Comparison of ENCODE assay signal across 12 mouse cellular contexts in genomic region chr1:87879034-87879433, GRCm38 (mm10). TPM values are rescaled to one million over a fixed set of nuclear protein-coding genes. Genes with fewer than 3 reads are reported as not detected.
DNase-seq lines count a peak whose midpoint lies in the region; ATAC-seq and TF ChIP-seq lines count a peak whose summit lies in the region.
"Had no signal": no experiment of that assay in that cellular context is flagged by ENCODE, and none has a peak within 500 bp of the region (broad histone marks: within the 10 kb centered on the region; RNA-seq: fewer than 3 reads in every experiment).

No protein-coding gene starts in this region.

- H3K27me3 ChIP-seq in heart, postnatal 0 days (ENCODE audit: control insufficient read depth, insufficient read depth, low read length) = no peaks in the 10 kb centered on the region
- H3K27me3 ChIP-seq in liver, embryonic 11.5 days (replicated peaks; ENCODE audit: control insufficient read depth, insufficient read depth, low read length) = no peaks in the 10 kb centered on the region
- no peaks in the 10 kb centered on the region for H3K27me3 ChIP-seq in liver, embryonic 12.5 days (replicated peaks)
- no peaks in the 10 kb centered on the region for H3K27me3 ChIP-seq in stomach, embryonic 14.5 days (ENCODE audit: control insufficient read depth, insufficient read depth, low read length)
- H3K27me3 ChIP-seq: embryonic facial prominence, embryonic 12.5 days; liver, embryonic 13.5 days; neural tube, embryonic 12.5 days had no signal

- H3K9me3 ChIP-seq in heart, postnatal 0 days (replicated peaks; ENCODE audit: control insufficient read depth, low read length) = no peaks in the 10 kb centered on the region
- no peaks in the 10 kb centered on the region for H3K9me3 ChIP-seq in liver, embryonic 11.5 days (ENCODE audit: control insufficient read depth, low read length)
- no peaks in the 10 kb centered on the region for H3K9me3 ChIP-seq in liver, embryonic 12.5 days (replicated peaks)
- H3K9me3 ChIP-seq in stomach, embryonic 14.5 days (ENCODE audit: control insufficient read depth, low read depth, low read length) = no peaks in the 10 kb centered on the region
- H3K9me3 ChIP-seq: embryonic facial prominence, embryonic 12.5 days; liver, embryonic 13.5 days; neural tube, embryonic 12.5 days had no signal

- WGBS in heart, postnatal 0 days = 83% methylated on average over 3 of the region's 3 CpGs
- 83% methylated on average over 3 of the region's 3 CpGs for WGBS in liver, embryonic 11.5 days
- 64% methylated on average over 3 of the region's 3 CpGs for WGBS in liver, embryonic 12.5 days (ENCODE audit: insufficient replicate concordance)
- 81% methylated on average over 3 of the region's 3 CpGs for WGBS in stomach, embryonic 14.5 days

- no peak for TF ChIP-seq EP300 in heart, postnatal 0 days (IDR thresholded peaks at IDR 0.05; ENCODE audit: low read depth)

- peak overlapping the region; percentile 80 for H3K27ac ChIP-seq in gastrocnemius, adult 2 months
- peak overlapping the region; percentile 91 for H3K27ac ChIP-seq in heart, postnatal 0 days (ENCODE audit: low read depth)
- 0 out of 2 replicates have a peak overlapping the region, but pooled peaks have one; percentile 34 for H3K27ac ChIP-seq in liver, embryonic 11.5 days (ENCODE audit: low read depth, low read length)
- no peak overlapping the region for H3K27ac ChIP-seq in liver, embryonic 12.5 days
- H3K27ac ChIP-seq in stomach, embryonic 14.5 days (ENCODE audit: low read length) = peak overlapping the region; percentile 71; the same call in 1 of the 2 replicates
- H3K27ac ChIP-seq: hindbrain, embryonic 14.5 days; neural tube, embryonic 12.5 days had no signal

- peaks cover 48% of the 10 kb centered on the region for H3K4me1 ChIP-seq in heart, postnatal 0 days (ENCODE audit: control insufficient read depth, insufficient read depth)
- H3K4me1 ChIP-seq in liver, embryonic 11.5 days (replicated peaks; ENCODE audit: control insufficient read depth, insufficient read depth, low read length) = peaks cover 47% of the 10 kb centered on the region
- peaks cover 70% of the 10 kb centered on the region for H3K4me1 ChIP-seq in liver, embryonic 12.5 days
- H3K4me1 ChIP-seq in stomach, embryonic 14.5 days (ENCODE audit: control insufficient read depth, insufficient read depth, low read length) = peaks cover 20% of the 10 kb centered on the region

- H3K4me3 ChIP-seq in gastrocnemius, adult 2 months = no peak overlapping the region
- no peak overlapping the region for H3K4me3 ChIP-seq in heart, postnatal 0 days (ENCODE audit: low read depth, low read length)
- H3K4me3 ChIP-seq in liver, embryonic 11.5 days (ENCODE audit: low read depth, low read length) = no peak overlapping the region
- no peak overlapping the region for H3K4me3 ChIP-seq in liver, embryonic 12.5 days
- no peak overlapping the region for H3K4me3 ChIP-seq in stomach, embryonic 14.5 days (ENCODE audit: low read depth, low read length)
- H3K4me3 ChIP-seq: embryonic facial prominence, embryonic 12.5 days; liver, embryonic 13.5 days; neural tube, embryonic 12.5 days had no signal

- peaks cover 10% of the 10 kb centered on the region; the same call in 1 of the 2 replicates for H3K36me3 ChIP-seq in heart, postnatal 0 days (replicated peaks; ENCODE audit: control insufficient read depth, insufficient read depth, low read length)
- H3K36me3 ChIP-seq in liver, embryonic 11.5 days (ENCODE audit: control insufficient read depth, insufficient read depth, low read length) = peaks cover 5% of the 10 kb centered on the region; the same call in 1 of the 2 replicates
- peaks cover 23% of the 10 kb centered on the region for H3K36me3 ChIP-seq in liver, embryonic 12.5 days
- peaks cover 6% of the 10 kb centered on the region; the same call in 1 of the 2 replicates for H3K36me3 ChIP-seq in stomach, embryonic 14.5 days (ENCODE audit: control insufficient read depth, insufficient read depth, low read length)

- intact Hi-C loops in gastrocnemius, adult 2 months (cut with DNase I) = no loop called here
- intact Hi-C loops in heart, postnatal 36 days (cut with DNase I) = no loop called here

- DNase-seq in gastrocnemius, adult 2 months = no peak
- DNase-seq in gastrocnemius, postnatal 25 days = no peak
- no peak for DNase-seq in heart, postnatal 0 days (ENCODE audit: low spot score)
- DNase-seq in heart, postnatal 36 days = no peak
- no peak for DNase-seq in liver, embryonic 11.5 days (ENCODE audit: low spot score)
- no peak for DNase-seq in left cerebral cortex, adult 11 months (ENCODE audit: low spot score)
- DNase-seq: liver, embryonic 13.5 days had no signal

- H3K4me2 ChIP-seq in heart, postnatal 0 days (ENCODE audit: low read depth, low read length) = no peak overlapping the region
- no peak overlapping the region; the same call in 1 of the 2 replicates for H3K4me2 ChIP-seq in liver, embryonic 11.5 days
- no peak overlapping the region for H3K4me2 ChIP-seq in liver, embryonic 12.5 days
- no peak overlapping the region for H3K4me2 ChIP-seq in stomach, embryonic 14.5 days (replicated peaks; ENCODE audit: low read depth, low read length)
- H3K4me2 ChIP-seq: embryonic facial prominence, embryonic 12.5 days; hindbrain, embryonic 14.5 days; liver, embryonic 13.5 days; neural tube, embryonic 12.5 days had no signal

- no peak for TF ChIP-seq CTCF in gastrocnemius, adult 2 months (IDR thresholded peaks at IDR 0.05)
- no peak for TF ChIP-seq CTCF in heart, postnatal 0 days (IDR thresholded peaks at IDR 0.05; ENCODE audit: low read depth)

- no peak overlapping the region for H3K9ac ChIP-seq in heart, postnatal 0 days (replicated peaks; ENCODE audit: low read depth, low read length)
- no peak overlapping the region for H3K9ac ChIP-seq in liver, embryonic 11.5 days (ENCODE audit: low read depth, low read length)
- H3K9ac ChIP-seq in liver, embryonic 12.5 days = no peak overlapping the region
- H3K9ac ChIP-seq in stomach, embryonic 14.5 days (replicated peaks; ENCODE audit: low read depth, low read length) = no peak overlapping the region
- H3K9ac ChIP-seq: embryonic facial prominence, embryonic 12.5 days; hindbrain, embryonic 14.5 days; liver, embryonic 13.5 days; neural tube, embryonic 12.5 days had no signal

- no peak for ATAC-seq in heart, postnatal 0 days (ENCODE audit: insufficient read depth, low read depth)
- no peak for ATAC-seq in liver, embryonic 11.5 days (replicated peaks; ENCODE audit: low FRiP score)
- ATAC-seq in liver, embryonic 12.5 days = no peak
- ATAC-seq in stomach, embryonic 14.5 days (ENCODE audit: insufficient number of reproducible peaks, insufficient read depth, low FRiP score, low read depth) = no peak

RNA-seq across cellular contexts. Expression of gene Dgkd, which starts 25.9 kb away (rescaled TPM):
- total RNA-seq in gastrocnemius, adult 2 months (2021) = 10 to 100 TPM; 31.3 to 32.9 TPM
- total RNA-seq in gastrocnemius, postnatal 25 days (2021) = 10 to 100 TPM; 28.5 to 34.6 TPM
- total RNA-seq in heart, postnatal 0 days (2014; rRNA removed; ENCODE audit: low replicate concordance) = 37.3 and 40.5 TPM in 2 replicates
- 12.4 and 14.1 TPM in 2 replicates for polyA plus RNA-seq in heart, postnatal 0 days (2015; fragmentation: Nextera tagmentation; extraction: Ambion mirVana)
- 10 to 100 TPM; 51.1 to 56.3 TPM for total RNA-seq in heart, postnatal 36 days (2021)
- 33.5 and 33.7 TPM in 2 replicates for polyA plus RNA-seq in liver, embryonic 11.5 days (2014; fragmentation: Nextera tagmentation; extraction: Ambion mirVana)
- 19.9 and 20.4 TPM in 2 replicates for polyA plus RNA-seq in liver, embryonic 12.5 days (2016; fragmentation: Nextera tagmentation; extraction: Ambion mirVana)
- 31.0 and 35.1 TPM in 2 replicates for polyA plus RNA-seq in stomach, embryonic 14.5 days (2014; fragmentation: Nextera tagmentation; extraction: Ambion mirVana)
